Mouse (Mus musculus): ENCODE results near the gene Samd8. TPM values are rescaled to one million over a fixed set of nuclear protein-coding genes. Genes with fewer than 3 reads are reported as not detected.

Gene Samd8
- total RNA-seq, 2 experiments from 2014 or later = 4.6 to 10.8 TPM

DNA sequence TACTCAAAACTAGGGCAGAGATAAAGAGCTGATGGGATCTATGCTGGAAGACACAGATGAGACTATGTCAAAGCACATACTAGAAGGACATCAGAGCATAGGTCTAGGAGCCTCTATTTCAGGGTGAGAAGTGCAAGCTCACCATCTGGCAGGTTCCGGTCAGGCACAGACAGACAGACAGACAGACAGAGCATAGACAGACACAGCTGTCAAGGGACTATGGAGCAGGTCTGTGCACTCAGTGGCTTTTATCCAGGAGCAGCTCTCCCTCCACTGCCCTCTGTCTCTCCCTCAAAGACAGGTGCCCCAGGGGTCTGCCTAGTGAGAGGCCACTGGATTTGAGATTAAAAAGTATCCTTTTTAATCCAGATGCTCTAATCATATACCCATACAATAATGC lies 6.2 kb upstream of the Samd8 start:
- no peak for ATAC-seq (replicated peaks; ENCODE audit: poor library complexity, severe bottlenecking)

- ATAC-seq (replicated peaks; ENCODE audit: poor library complexity, severe bottlenecking) = peak; percentile 89
Observed at GRCm38 (mm10) chr14:21745149-21745548, 5.2 kb upstream of the Samd8 start.

- no peak for ATAC-seq (replicated peaks; ENCODE audit: poor library complexity, severe bottlenecking)
Observed at GRCm38 (mm10) chr14:21746251-21746650, 4.1 kb upstream of the Samd8 start.

DNA sequence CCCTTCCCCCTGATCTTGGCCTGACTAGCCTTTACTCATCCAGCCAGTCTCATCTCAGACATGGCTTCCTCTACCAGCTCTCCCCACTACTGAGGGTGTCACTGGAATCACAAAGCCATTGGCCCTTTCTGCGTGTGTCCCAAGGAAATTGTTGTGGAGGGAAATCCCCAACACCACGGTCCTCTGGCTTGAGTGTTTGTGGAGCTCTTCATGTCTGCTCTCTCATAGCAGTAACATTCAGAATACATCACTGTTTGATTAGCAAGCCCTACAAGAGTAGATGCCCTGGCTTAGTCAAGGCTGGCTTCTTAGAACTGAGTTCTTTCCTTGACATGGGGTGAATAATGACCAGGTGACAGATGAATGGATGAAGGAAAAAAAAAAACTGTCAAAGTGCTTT lies 3.5 kb upstream of the Samd8 start:
- ATAC-seq (replicated peaks; ENCODE audit: poor library complexity, severe bottlenecking) = no peak

DNA sequence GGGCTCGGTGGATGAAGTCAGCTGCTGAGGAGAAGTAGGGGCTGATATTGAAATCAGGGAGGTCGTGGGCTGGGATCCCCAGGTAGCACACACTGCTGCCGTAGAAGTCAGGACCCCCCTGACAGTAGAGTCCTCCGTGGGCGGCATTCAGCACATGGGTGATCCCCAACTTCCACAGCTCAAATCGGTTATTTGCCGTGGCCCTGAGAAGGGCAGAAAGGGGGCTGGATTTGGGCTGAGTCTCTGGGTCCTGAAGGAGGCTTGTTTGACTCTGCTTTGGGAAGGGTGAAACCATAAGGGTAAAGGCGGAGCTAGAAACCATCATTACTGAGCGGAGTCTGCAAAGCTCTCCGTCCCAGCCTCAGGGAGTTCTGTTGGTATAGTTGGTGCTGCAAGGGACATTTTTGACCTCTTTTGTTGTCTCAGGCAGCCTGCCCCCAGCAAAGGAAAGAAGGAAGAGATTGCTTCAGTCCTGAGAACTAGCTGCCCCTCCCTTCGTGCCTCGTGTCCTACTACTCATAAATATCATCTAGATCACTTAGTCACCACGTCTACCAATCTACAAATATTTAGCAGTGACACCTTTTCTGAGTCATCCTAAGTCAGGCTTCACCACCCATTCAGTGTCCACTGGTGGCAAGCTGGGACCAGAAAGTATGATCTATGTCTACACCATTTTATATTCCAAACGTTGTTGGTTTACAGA lies 2.7 kb upstream of the Samd8 start:
- ATAC-seq (replicated peaks; ENCODE audit: poor library complexity, severe bottlenecking) = no peak

DNA sequence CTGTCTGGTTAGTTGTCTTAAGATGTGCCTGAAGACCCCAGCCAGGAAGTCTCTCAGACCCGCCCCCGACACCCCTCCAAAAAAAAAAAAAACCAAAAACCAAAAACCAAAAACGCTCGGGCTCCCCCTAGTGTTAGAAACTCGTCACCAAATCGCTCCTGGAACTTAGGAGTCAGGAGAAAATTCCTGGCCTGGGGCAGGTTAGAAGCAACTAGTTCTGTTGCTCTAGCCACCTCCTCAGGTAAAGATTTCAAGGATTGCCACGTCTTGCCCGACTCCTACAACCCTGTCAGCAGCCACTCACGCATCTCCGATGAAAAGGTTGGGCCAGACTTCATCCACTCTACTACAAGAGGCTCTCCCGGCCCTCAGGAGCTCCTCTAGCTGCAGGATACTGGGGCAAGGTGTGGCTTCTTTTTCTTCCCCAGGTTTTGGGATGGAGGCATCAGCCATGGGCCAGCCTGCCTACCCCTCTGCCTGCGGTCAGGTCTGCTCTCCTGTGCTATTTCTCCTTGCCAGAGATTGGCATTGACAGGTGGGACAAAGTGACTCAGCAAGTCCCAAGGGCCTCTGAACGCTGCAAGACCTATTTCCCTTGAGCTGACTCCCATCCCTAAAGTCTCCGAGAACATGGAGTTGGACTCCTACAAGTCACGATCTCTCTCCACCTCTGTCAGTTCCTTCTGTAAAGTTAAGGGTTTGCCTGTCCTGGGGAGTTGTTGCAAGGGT lies 2.0 kb upstream of the Samd8 start:
- no peak for ATAC-seq (replicated peaks; ENCODE audit: poor library complexity, severe bottlenecking)

DNA sequence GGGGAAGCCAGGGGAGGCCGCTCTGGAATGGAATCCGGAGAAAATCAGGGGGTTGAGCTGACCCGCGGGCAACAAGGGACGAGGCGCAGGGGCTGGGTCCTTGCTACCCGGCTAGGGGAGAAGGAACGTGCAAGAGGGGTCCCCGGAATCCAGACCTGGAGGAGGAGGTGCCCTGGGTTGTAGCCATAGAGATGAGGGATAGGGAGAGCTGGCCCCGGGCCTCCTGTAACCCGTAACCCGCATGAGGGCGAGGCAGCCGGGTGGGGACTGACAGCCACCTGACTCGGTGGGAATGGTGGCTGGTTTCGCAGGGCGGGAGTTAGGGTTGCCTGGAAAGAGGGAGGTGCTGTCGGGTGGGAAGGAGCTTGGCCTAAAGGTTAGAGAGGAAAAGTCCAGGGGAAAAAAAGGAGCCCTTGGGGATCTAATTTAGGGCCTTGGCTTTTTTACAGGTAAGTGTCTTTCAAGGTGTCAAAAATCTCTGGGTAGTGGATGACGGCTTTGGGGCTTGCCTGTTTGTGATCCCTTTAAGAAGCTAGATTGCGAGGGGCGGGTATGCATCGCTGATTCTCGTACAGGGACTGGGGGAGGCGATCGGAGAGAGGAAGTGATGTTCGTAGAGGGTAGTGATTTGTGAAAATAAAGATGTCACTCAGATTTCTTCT lies 681 bp downstream of the Samd8 start, which contains the start of gene Dusp13:
Gene Dusp13, minus strand, starts transcription at position 301 of the 662 bp plus-strand sequence.
- peak; percentile 61 for ATAC-seq (replicated peaks; ENCODE audit: poor library complexity, severe bottlenecking)

DNA sequence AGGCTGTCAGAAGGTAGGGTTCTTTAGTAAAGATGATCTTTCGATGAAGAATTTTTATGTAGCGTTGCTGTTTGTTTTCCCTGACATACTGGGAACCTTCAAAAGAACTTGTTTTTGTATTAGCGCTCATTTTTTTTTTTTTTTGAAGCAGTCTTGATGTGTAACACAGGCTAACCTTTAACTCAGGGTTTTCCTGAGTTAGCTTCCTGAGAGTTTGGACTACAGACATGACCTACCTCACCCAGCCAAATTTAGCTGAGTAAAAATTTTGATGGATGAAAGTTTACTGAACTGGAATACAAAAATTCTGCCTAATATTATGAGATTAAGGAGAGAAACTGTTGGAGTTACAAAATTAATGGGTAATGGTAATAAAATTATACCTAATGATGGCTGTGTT lies 2.1 kb downstream of the Samd8 start:
- ATAC-seq (replicated peaks; ENCODE audit: poor library complexity, severe bottlenecking) = no peak

GRCm38 (mm10) chr14:21753367-21753766 lies 3.0 kb downstream of the Samd8 start:
- ATAC-seq (replicated peaks; ENCODE audit: poor library complexity, severe bottlenecking) = no peak

GRCm38 (mm10) chr14:21761560-21761959 lies 11.2 kb downstream of the Samd8 start:
- ATAC-seq (replicated peaks; ENCODE audit: poor library complexity, severe bottlenecking) = no peak

DNA sequence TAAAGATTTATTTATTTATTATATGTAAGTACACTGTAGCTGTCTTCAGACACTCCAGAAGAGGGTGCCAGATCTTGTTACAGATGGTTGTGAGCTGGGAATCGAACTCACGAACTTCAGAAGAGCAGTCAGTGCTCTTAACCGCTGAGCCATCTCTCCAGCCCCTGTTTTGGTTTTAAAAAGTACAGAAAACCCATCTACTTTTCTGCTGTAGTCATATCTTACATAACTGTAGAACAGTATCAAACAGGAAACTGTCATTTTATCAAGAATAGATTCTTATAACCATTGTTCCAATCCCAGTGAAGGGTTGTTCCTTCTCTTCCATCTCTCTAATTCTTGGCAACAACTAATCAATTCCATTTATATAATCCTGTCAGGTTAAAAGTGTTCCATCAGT lies 13.4 kb downstream of the Samd8 start:
- ATAC-seq (replicated peaks; ENCODE audit: poor library complexity, severe bottlenecking) = no peak

DNA sequence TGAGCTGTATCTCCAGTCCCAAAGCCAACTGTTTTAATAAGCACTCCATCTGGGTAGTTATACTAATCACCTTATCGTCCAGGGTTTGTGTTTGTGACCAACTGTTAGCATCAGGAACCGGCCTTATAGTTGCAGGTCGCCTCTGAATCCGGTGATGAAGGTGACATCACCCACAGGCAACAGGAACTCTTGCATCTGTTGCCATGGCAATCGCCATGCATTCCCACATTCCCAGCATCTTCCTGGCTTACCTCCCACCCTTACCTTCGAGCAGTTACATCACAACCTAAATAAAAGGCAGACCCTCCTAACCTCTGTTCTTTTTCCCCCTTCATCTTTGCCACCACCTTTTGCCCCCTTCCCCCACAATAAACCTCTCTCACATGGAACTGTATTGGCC lies 14.3 kb downstream of the Samd8 start:
- ATAC-seq (replicated peaks; ENCODE audit: poor library complexity, severe bottlenecking) = no peak

DNA sequence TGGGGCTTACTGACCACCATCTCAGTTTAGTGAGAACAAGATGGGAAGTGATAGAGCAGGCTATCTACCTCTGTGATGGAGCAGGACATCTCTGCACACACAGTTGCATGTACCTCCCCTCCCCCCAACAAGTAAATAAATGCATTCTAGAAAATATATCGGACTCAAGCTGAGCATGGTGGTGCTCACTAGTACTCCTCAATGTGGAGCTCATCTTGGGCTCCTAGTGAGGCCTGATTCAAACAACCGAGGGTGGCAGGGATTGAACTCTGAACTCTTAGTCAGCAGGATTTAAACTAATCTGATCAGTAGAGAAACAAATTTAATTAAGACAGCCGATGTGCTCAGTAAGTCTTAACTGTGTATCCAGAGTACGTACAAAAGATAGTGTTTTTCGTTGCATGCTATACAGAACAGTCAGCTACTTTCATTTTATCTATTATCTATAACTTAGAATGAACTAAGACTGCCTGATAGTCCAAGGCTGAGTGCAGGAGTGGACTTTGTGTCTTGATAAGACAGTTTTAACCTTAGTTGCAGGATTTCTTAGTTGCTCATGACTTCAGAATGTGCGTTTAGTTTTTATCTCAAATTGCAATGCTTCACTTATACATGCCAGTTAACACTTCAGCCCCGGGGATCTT lies 15.5 kb downstream of the Samd8 start:
- ATAC-seq (replicated peaks; ENCODE audit: poor library complexity, severe bottlenecking) = no peak

- ATAC-seq (replicated peaks; ENCODE audit: poor library complexity, severe bottlenecking) = no peak
Observed at GRCm38 (mm10) chr14:21766398-21766958, 16.1 kb downstream of the Samd8 start.

- ATAC-seq (replicated peaks; ENCODE audit: poor library complexity, severe bottlenecking) = no peak
Observed at GRCm38 (mm10) chr14:21772506-21773281, 22.4 kb downstream of the Samd8 start.

DNA sequence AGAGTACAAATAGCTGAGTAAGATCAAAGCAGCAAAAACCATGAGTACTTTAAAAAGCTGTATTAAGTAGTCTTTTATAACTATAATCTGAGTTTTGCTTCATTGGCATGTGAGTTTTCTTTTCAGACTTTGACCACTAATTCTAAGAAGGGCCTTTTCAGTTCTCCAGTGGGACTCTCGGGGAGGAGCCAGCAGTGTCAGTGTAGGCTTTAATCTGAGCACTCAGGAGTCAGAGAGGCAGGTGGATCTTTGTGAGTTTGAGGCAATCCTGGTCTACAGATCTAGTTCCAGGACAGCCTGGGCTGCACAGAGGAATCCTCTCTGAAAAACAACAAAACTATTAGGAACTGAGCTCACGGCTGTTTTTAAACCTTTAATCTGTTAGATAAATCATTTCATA lies 23.6 kb downstream of the Samd8 start:
- ATAC-seq (replicated peaks; ENCODE audit: poor library complexity, severe bottlenecking) = no peak

GRCm38 (mm10) chr14:21776201-21776600 lies 25.9 kb downstream of the Samd8 start:
- no peak for ATAC-seq (replicated peaks; ENCODE audit: poor library complexity, severe bottlenecking)

DNA sequence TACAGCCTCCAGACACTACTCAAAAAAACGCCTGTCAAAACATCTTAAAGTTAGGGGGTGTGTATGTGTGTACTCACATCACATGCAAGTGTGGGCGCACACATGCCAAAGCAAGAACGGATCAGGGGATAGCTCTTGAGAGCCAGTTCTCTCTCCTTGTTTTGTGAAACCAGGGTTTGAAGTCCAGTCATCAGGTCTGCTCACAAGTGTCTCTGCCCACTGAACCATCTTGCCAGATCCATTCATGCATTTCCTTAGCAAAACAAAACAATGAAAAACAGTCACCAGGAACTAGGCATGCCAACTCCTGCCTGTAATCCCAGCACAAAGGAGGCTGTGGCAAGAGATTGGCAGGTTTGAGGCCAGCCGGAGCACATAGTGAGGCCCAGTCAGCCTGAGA lies 36.2 kb downstream of the Samd8 start:
- no peak for ATAC-seq (replicated peaks; ENCODE audit: poor library complexity, severe bottlenecking)

DNA sequence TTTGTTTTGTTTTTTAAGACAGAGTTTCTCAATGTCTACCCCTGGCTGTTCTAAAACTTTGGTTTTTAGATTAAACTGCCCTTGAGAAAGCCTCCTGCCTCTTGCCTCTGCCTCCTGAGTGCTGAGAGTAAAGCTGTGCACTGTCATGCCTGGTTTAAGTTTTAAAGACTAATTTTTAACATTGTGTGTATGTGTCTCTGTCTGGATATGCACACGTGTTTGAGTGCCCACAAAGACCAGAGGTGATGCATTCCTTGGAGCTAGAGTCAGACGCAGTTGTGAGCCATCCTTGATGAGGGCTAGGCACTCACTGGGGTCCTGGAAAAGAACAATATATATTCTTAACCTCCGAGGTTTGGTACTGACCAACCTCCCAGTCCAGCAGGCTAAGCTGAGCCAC lies 37.0 kb downstream of the Samd8 start:
- no peak for ATAC-seq (replicated peaks; ENCODE audit: poor library complexity, severe bottlenecking)

DNA sequence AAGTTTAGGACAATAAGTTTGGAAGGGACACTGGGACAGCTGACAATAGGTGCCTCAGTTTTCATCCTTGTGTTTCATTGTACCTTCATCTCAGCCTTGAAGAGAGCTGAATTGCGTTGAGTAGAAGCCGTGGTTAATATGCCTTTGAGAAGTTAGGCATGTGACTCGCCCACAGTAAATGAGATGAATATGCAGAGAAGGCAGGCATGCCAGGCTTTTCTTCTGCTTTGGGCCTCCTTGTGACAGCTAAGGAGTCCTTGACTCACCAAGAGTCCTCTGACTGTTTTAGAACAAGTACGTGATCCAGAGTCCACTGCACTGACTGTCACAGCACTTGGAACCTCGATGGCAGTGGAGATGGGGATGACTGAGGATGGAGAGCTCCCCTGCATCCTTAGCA lies 37.8 kb downstream of the Samd8 start:
- ATAC-seq (replicated peaks; ENCODE audit: poor library complexity, severe bottlenecking) = no peak

Data from granulocyte monocyte progenitor cell, adult 5-6 weeks (primary cell).